Mouse (Mus musculus) forebrain, embryonic 11.5 days (tissue): ENCODE measurements at regions not wholly inside any gene's neighbourhood (a gene's known extent, or its start where the extent isn't known, plus 50 kb on each side); places are given as distances from the start of the nearest gene placed in this dataset.

Experiments used
- ATAC-seq: fragments of 200-750 bp; cut with Nextera tagmentation; replicated peaks from 2 replicates; pipeline ENCODE4 v1.8.0; 2017; ENCODE audit warnings: moderate TSS enrichment; ENCODE audit not compliant: low FRiP score
- DNase-seq: peaks from one replicate; pipeline ENCODE4 v3.0.0-alpha.2; 2017; ENCODE audit warnings: low spot score
- H3K27ac ChIP-seq: fragments of 300-500 bp; sonication (generic); 2 replicates; pipeline ENCODE4 v1.5.1; 2014; ENCODE audit warnings: low read depth, low read length
- H3K27me3 ChIP-seq: fragments of 300-500 bp; sonication (generic); 2 replicates; pipeline ENCODE4 v1.6.1; 2014; ENCODE audit warnings: mild to moderate bottlenecking, low read length, mixed read lengths; ENCODE audit not compliant: control insufficient read depth, insufficient read depth
- H3K36me3 ChIP-seq: fragments of 300-500 bp; sonication (generic); 2 replicates; pipeline ENCODE4 v1.6.1; 2014; ENCODE audit warnings: mild to moderate bottlenecking, low read length, moderate library complexity, mixed read lengths; ENCODE audit not compliant: control insufficient read depth, insufficient read depth
- H3K4me1 ChIP-seq: fragments of 300-500 bp; sonication (generic); replicated peaks from 2 replicates; pipeline ENCODE4 v1.6.1; 2014; ENCODE audit warnings: low read length, mixed read lengths; ENCODE audit not compliant: control insufficient read depth, insufficient read depth
- H3K4me2 ChIP-seq: fragments of 300-500 bp; sonication (generic); 2 replicates; pipeline ENCODE4 v1.6.1; 2014; ENCODE audit warnings: low read depth, mild to moderate bottlenecking, low read length, moderate library complexity, mixed read lengths; ENCODE audit not compliant: severe bottlenecking
- H3K4me3 ChIP-seq: fragments of 300-500 bp; sonication (generic); 2 replicates; pipeline ENCODE4 v1.5.1; 2014; ENCODE audit warnings: low read depth, low read length
- H3K9ac ChIP-seq: fragments of 300-500 bp; sonication (generic); 2 replicates; pipeline ENCODE4 v1.6.1; 2014; ENCODE audit warnings: low read length
- H3K9me3 ChIP-seq: fragments of 300-500 bp; sonication (generic); 2 replicates; pipeline ENCODE4 v1.6.1; 2016; ENCODE audit warnings: low read length, mixed read lengths; ENCODE audit not compliant: control insufficient read depth
- WGBS: fragments of 180-500 bp; shearing (Covaris S2); extraction: QIAGEN DNeasy Blood & Tissue Kit; methylation state at CpG from one replicate; pipeline ENCODE4 v1.1.7; 2014; 5-methylcytosine and 5-hydroxymethylcytosine counted together

DNA sequence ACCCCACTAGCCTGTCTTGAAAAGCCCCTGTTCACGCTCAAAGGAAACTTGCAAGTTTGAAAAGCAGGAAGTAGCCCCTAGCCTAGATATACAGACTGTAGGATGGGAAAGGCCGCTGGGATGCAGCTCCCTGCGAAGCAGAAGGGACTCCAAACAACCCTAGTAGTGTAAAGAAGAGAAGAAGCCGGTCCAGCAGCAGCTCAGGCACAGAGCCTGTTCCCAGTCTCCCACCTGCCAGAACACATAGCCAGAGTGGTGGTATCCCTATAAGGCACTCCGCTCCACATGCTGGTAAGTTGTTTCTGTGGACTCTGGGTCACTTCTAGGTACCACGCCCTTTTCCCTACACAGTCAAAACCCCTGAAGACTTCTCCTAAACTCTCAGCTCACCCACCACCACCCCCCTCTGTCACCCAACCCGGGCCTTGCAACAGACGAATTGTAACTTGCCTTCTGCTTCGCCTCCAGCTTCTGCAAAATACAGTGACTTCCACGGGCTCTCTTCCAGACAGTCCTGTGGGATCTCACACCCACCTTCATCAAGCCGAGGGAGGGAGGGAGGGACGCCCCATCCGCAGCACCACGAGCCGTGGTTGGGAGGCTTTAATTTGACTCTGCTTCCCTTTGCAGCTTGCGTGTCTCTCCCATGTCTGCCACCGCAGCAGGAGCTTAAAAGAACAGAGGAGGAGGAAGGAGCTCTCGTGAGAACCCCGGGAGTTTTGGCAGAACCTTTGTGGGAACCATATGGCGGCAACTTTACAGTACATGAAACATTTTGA, 285.2 kb downstream of the Rwdd3 start:
- H3K9ac ChIP-seq: no peak overlapping the region
- 80% methylated on average over 20 of the region's 20 CpGs for WGBS
- 0 out of 2 replicates have a peak, but pooled peaks cover 1% of the 10 kb centered on the region for H3K4me1 ChIP-seq
- no peaks in the 10 kb centered on the region for H3K27me3 ChIP-seq
- H3K36me3 ChIP-seq: no peaks in the 10 kb centered on the region
- no peak overlapping the region for H3K4me2 ChIP-seq
- DNase-seq (no peak), ATAC-seq (no peak)
- H3K4me3 ChIP-seq: no peak overlapping the region
- no peak overlapping the region for H3K27ac ChIP-seq
- H3K9me3 ChIP-seq: no peaks in the 10 kb centered on the region

DNA sequence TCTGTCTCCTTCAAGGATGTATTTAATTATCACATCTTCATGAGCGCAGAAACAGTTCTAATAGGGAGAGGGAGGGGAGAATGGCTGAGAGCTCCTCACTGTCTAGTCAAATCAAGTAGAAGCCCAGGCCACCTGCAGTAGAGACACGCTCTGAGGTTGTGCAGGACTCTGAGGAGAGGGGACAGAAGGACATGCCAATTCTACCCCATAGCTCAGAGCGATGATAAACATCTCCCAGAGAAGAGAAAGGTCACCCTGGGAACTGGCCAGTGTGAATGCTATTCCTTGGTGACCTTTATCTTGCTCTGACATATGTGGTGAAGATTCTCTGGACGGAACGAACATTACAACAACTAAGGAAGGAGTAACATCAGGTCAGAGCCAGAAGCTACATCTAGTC, 286.1 kb downstream of the Rwdd3 start:
- Histone ChIP-seq H3K36me3 (no peaks in the 10 kb centered on the region), H3K27me3 (no peaks in the 10 kb centered on the region), H3K4me3 (no peak overlapping the region), H3K27ac (no peak overlapping the region), H3K9ac (no peak overlapping the region), H3K9me3 (no peaks in the 10 kb centered on the region), H3K4me1 (0 out of 2 replicates have a peak, but pooled peaks cover 1% of the 10 kb centered on the region), H3K4me2 (no peak overlapping the region)
- DNase-seq (no peak), ATAC-seq (no peak)
- 87% methylated on average over 5 of the region's 5 CpGs for WGBS

DNA sequence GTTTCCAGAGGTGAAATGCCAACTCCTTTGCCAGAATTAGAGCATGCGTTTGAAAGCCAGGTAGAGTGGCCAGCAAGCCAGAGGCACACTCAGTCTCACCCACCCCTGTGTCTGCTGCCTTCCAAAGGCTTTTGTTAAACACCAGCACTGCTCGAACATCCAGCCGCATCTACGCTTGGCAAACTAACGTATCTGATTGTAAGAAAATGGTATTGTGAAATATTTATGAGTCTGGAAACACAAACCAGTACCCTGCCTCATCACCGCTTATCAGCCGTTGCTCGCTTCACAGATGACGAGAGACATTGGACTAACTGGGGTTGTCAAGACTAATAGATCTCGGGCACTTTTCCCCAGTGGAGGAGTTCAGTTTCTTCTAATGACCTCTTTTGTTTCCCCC, 287.3 kb downstream of the Rwdd3 start:
- no peak overlapping the region for H3K4me3 ChIP-seq
- H3K27ac ChIP-seq: no peak overlapping the region
- H3K36me3 ChIP-seq: no peaks in the 10 kb centered on the region
- H3K4me1 ChIP-seq: 0 out of 2 replicates have a peak, but pooled peaks cover 1% of the 10 kb centered on the region
- DNase-seq (no peak), ATAC-seq (peak; percentile 44; the same call in 1 of the 2 replicates)
- WGBS: 77% methylated on average over 10 of the region's 10 CpGs
- H3K4me2 ChIP-seq: no peak overlapping the region
- no peaks in the 10 kb centered on the region for H3K9me3 ChIP-seq
- H3K9ac ChIP-seq: no peak overlapping the region
- no peaks in the 10 kb centered on the region for H3K27me3 ChIP-seq

DNA sequence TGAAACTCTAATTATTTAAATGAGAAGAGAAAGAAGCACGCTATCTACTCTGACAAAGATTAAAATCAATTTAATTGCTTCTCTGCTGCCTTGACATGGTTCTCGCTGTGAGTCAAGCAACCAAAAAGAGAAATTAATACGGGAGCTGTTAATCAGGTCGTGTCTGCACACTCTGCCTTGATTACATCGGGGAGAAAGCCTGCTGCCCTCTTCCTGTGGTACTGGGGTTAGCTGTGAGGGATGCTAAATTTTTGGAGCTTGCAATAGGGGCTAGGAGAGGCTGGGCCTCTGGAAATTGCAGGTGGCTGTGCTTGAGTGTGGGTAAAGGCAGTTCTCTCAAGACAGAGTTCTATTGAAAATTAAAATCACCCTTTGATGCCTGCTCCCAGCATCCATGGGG, 287.8 kb downstream of the Rwdd3 start:
- Histone ChIP-seq H3K4me3 (no peak overlapping the region), H3K27me3 (no peaks in the 10 kb centered on the region), H3K4me1 (0 out of 2 replicates have a peak, but pooled peaks cover 1% of the 10 kb centered on the region), H3K36me3 (no peaks in the 10 kb centered on the region), H3K27ac (no peak overlapping the region), H3K4me2 (no peak overlapping the region), H3K9me3 (no peaks in the 10 kb centered on the region), H3K9ac (no peak overlapping the region)
- DNase-seq: no peak
- WGBS: 47% methylated on average over 5 of the region's 5 CpGs
- ATAC-seq: peak; percentile 63

- Histone ChIP-seq H3K9me3 (no peaks in the 10 kb centered on the region), H3K4me1 (0 out of 2 replicates have a peak, but pooled peaks cover 1% of the 10 kb centered on the region), H3K9ac (no peak overlapping the region), H3K4me3 (no peak overlapping the region), H3K27me3 (no peaks in the 10 kb centered on the region), H3K27ac (no peak overlapping the region), H3K4me2 (no peak overlapping the region), H3K36me3 (no peaks in the 10 kb centered on the region)
- WGBS: 45% methylated on average over 2 of the region's 2 CpGs
- DNase-seq: no peak
- ATAC-seq: no peak
These were observed 292.1 kb downstream of the Rwdd3 start for GRCm38 (mm10) chr3:120879409-120879808.

DNA sequence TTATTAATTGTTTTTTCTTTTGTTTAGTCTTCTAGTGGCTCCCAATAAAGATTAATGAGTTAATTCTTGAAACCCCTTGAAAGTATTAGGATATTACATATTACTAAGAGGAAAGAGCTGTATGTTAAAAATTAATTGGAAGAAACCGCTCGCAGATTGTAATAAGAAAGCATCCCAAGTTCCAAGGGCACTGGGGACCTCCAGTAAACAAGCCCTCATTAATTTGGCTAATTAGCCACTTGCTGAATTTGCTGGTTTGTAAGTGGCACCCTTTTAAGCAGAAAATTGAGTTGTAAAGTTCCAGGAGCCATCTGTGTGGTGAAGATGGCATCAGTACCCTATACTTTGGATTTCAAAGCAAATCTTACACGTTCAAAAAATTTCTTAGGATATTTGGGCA, 295.8 kb downstream of the Rwdd3 start:
- peak; percentile 53; the same call in 1 of the 2 replicates for ATAC-seq
- no peak for DNase-seq
- H3K9me3 ChIP-seq: no peaks in the 10 kb centered on the region
- no peak overlapping the region for H3K9ac ChIP-seq
- H3K36me3 ChIP-seq: no peaks in the 10 kb centered on the region
- no peaks in the 10 kb centered on the region for H3K4me1 ChIP-seq
- no peak overlapping the region for H3K27ac ChIP-seq
- H3K27me3 ChIP-seq: no peaks in the 10 kb centered on the region
- 64% methylated on average over 3 of the region's 3 CpGs for WGBS
- H3K4me3 ChIP-seq: no peak overlapping the region
- no peak overlapping the region for H3K4me2 ChIP-seq

GRCm38 (mm10) chr3:120865036-120865435, 306.5 kb downstream of the Rwdd3 start:
- ATAC-seq: no peak

DNA sequence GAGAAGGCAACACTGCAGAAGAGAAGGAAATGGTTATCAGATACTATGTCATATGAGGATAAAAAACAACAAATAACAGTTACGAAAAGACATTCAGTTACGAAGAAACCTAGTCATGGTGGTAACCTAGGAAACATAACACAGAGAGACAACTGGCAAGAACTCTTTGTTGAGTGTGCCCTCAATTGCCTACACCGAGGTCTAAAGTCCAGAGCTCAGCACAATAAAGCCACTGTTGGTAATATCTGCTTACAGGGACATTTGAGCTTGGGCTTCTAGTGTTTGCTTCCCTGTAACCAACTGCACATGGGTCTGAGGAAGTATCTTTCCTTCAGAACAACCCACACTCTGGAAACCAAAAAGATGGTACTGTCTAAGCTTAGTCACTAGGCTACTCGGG, 309.9 kb downstream of the Rwdd3 start:
- Histone ChIP-seq H3K36me3 (no peaks in the 10 kb centered on the region), H3K4me3 (no peak overlapping the region), H3K27ac (no peak overlapping the region), H3K4me2 (no peak overlapping the region), H3K9me3 (no peaks in the 10 kb centered on the region), H3K4me1 (no peaks in the 10 kb centered on the region), H3K27me3 (no peaks in the 10 kb centered on the region), H3K9ac (no peak overlapping the region)
- 88% methylated on average over 4 of the region's 4 CpGs for WGBS
- DNase-seq (no peak), ATAC-seq (no peak)

More at GRCm38 (mm10) chr3:120865036-120865435, 306.5 kb downstream of the Rwdd3 start:
- H3K4me3 ChIP-seq: no peak overlapping the region
- H3K9ac ChIP-seq: no peak overlapping the region
- no peak overlapping the region for H3K27ac ChIP-seq
- no peaks in the 10 kb centered on the region for H3K36me3 ChIP-seq
- DNase-seq: no peak
- H3K4me2 ChIP-seq: no peak overlapping the region
- H3K27me3 ChIP-seq: no peaks in the 10 kb centered on the region
- 80% methylated on average over 8 of the region's 8 CpGs for WGBS
- no peaks in the 10 kb centered on the region for H3K4me1 ChIP-seq
- no peaks in the 10 kb centered on the region for H3K9me3 ChIP-seq

- Histone ChIP-seq H3K4me1 (no peaks in the 10 kb centered on the region), H3K4me3 (no peak overlapping the region), H3K27ac (no peak overlapping the region), H3K4me2 (no peak overlapping the region), H3K9me3 (no peaks in the 10 kb centered on the region), H3K9ac (no peak overlapping the region), H3K36me3 (no peaks in the 10 kb centered on the region), H3K27me3 (no peaks in the 10 kb centered on the region)
- 85% methylated on average over 13 of the region's 13 CpGs for WGBS
- DNase-seq (no peak), ATAC-seq (no peak)
These were observed 313.2 kb downstream of the Rwdd3 start for GRCm38 (mm10) chr3:120858281-120858680.
